32 mouse cellular contexts compared by ENCODE assay signal in genomic region chr4:88307691-88308090, GRCm38 (mm10).
DNase-seq lines count a peak whose midpoint lies in the region; ATAC-seq lines count a peak whose summit lies in the region.
"Had no signal": no experiment of that assay in that cellular context is flagged by ENCODE, and none has a peak within 500 bp of the region (broad histone marks: within the 10 kb centered on the region; RNA-seq: fewer than 3 reads in every experiment).

No protein-coding gene starts in this region.

- H3K9ac ChIP-seq in liver, embryonic 15.5 days: no peak overlapping the region
- H3K9ac ChIP-seq: embryonic facial prominence, embryonic 13.5 days; forebrain, embryonic 13.5 days; heart, embryonic 15.5 days; hindbrain, embryonic 12.5 days; intestine, embryonic 15.5 days; limb, embryonic 15.5 days; lung, embryonic 15.5 days; midbrain, embryonic 12.5 days; neural tube, embryonic 13.5 days; stomach, embryonic 15.5 days had no signal

- intact Hi-C loops in heart, postnatal 25 days (cut with DNase I): loop anchor here (5.0 kb wide), 1 partner anchor 235 kb away; no protein-coding TSS in a partner anchor

- H3K4me3 ChIP-seq in liver, embryonic 15.5 days (replicated peaks): no peak overlapping the region
- H3K4me3 ChIP-seq: embryonic facial prominence, embryonic 13.5 days; forebrain, embryonic 13.5 days; heart, embryonic 10.5 days; heart, embryonic 15.5 days; hindbrain, embryonic 12.5 days; intestine, embryonic 15.5 days; limb, embryonic 10.5 days; limb, embryonic 15.5 days; lung, embryonic 15.5 days; midbrain, embryonic 12.5 days; neural tube, embryonic 13.5 days; stomach, embryonic 15.5 days had no signal

- WGBS in liver, embryonic 15.5 days (ENCODE audit: insufficient replicate concordance): 23% methylated on average over 3 of the region's 3 CpGs

- H3K4me1 ChIP-seq in liver, embryonic 15.5 days (replicated peaks): peaks cover 8% of the 10 kb centered on the region
- H3K4me1 ChIP-seq: forebrain, embryonic 13.5 days; heart, embryonic 15.5 days; hindbrain, embryonic 12.5 days; intestine, embryonic 15.5 days; limb, embryonic 10.5 days; limb, embryonic 15.5 days; lung, embryonic 15.5 days; midbrain, embryonic 12.5 days; neural tube, embryonic 13.5 days; stomach, embryonic 15.5 days had no signal

- peak; percentile 34 for DNase-seq in c-Kit-positive CD71-positive TER-119-positive erythroid progenitor cells, embryonic 14.5 days (ENCODE audit: low spot score)
- peak; percentile 30 for DNase-seq in liver
- no peak for DNase-seq in right cerebral cortex, adult 18-20 months
- DNase-seq in heart, postnatal 25 days (ENCODE audit: low spot score): no peak
- no peak for DNase-seq in kidney, postnatal 10 days
- no peak for DNase-seq in layer of hippocampus, postnatal 25 days (ENCODE audit: extremely low spot score in 1 of 2, low spot score in 1 of 2)
- DNase-seq: adrenal gland, adult 8-10 months; cerebellum, adult 11-12 months; cerebellum, adult 9-11 months; gastrocnemius, postnatal 25 days; heart, adult 11 months; heart, postnatal 36 days; kidney, adult 8-10 months; kidney, postnatal 14 days; right cerebral cortex, postnatal 14 days; thymus, postnatal 14 days had no signal

- no peaks in the 10 kb centered on the region for H3K9me3 ChIP-seq in liver, embryonic 15.5 days (replicated peaks)
- H3K9me3 ChIP-seq: embryonic facial prominence, embryonic 13.5 days; forebrain, embryonic 13.5 days; heart, embryonic 10.5 days; heart, embryonic 15.5 days; hindbrain, embryonic 12.5 days; intestine, embryonic 15.5 days; limb, embryonic 10.5 days; limb, embryonic 15.5 days; lung, embryonic 15.5 days; midbrain, embryonic 12.5 days; neural tube, embryonic 13.5 days; stomach, embryonic 15.5 days had no signal

- no peaks in the 10 kb centered on the region for H3K27me3 ChIP-seq in liver, embryonic 15.5 days
- H3K27me3 ChIP-seq: embryonic facial prominence, embryonic 13.5 days; forebrain, embryonic 13.5 days; heart, embryonic 15.5 days; hindbrain, embryonic 12.5 days; intestine, embryonic 15.5 days; limb, embryonic 15.5 days; lung, embryonic 15.5 days; midbrain, embryonic 12.5 days; neural tube, embryonic 13.5 days; stomach, embryonic 15.5 days had no signal

- peak overlapping the region; percentile 0; the same call in 1 of the 2 replicates for H3K4me2 ChIP-seq in liver, embryonic 15.5 days
- H3K4me2 ChIP-seq: embryonic facial prominence, embryonic 13.5 days; forebrain, embryonic 13.5 days; heart, embryonic 15.5 days; hindbrain, embryonic 12.5 days; intestine, embryonic 15.5 days; limb, embryonic 15.5 days; lung, embryonic 15.5 days; midbrain, embryonic 12.5 days; neural tube, embryonic 13.5 days; stomach, embryonic 15.5 days had no signal

- no peaks in the 10 kb centered on the region for H3K36me3 ChIP-seq in liver, embryonic 15.5 days (replicated peaks)
- H3K36me3 ChIP-seq: embryonic facial prominence, embryonic 13.5 days; heart, embryonic 10.5 days; heart, embryonic 15.5 days; hindbrain, embryonic 12.5 days; intestine, embryonic 15.5 days; limb, embryonic 10.5 days; limb, embryonic 15.5 days; lung, embryonic 15.5 days; midbrain, embryonic 12.5 days; neural tube, embryonic 13.5 days; stomach, embryonic 15.5 days had no signal

- peak; percentile 89 for ATAC-seq in liver, embryonic 15.5 days (ENCODE audit: insufficient read depth)
- ATAC-seq: activated CD4-positive, CD25-positive, alpha-beta regulatory T cell, adult 4 months; CD4-positive, CD25-positive, alpha-beta regulatory T cell, adult 4 months; forebrain, embryonic 13.5 days; hindbrain, postnatal 0 days; intestine, embryonic 15.5 days had no signal

- H3K27ac ChIP-seq in liver, embryonic 15.5 days (replicated peaks): no peak overlapping the region
- H3K27ac ChIP-seq: embryonic facial prominence, embryonic 13.5 days; forebrain, embryonic 13.5 days; heart, embryonic 10.5 days; heart, embryonic 15.5 days; hindbrain, embryonic 12.5 days; hindbrain, postnatal 0 days; intestine, embryonic 15.5 days; limb, embryonic 10.5 days; limb, embryonic 15.5 days; lung, embryonic 15.5 days; midbrain, embryonic 12.5 days; neural tube, embryonic 13.5 days; stomach, embryonic 15.5 days had no signal

Comparison
In these comparisons a context has a peak if more than half of its experiments do, and no peak if none do; other contexts are left out.
1. DNase-seq: peak in c-Kit-positive CD71-positive TER-119-positive erythroid progenitor cells, embryonic 14.5 days (single experiment) and liver (single experiment); none in right cerebral cortex, adult 18-20 months (single experiment), heart, postnatal 25 days (single experiment), kidney, postnatal 10 days (single experiment) and layer of hippocampus, postnatal 25 days (0 of 2).